Mouse (Mus musculus) ovary, postnatal 14 days (tissue): Measurements from ENCODE around the gene B3gnt9.
"Not testable (repeated sequence)": the region's sequence is repeated elsewhere in the genome, so short reads cannot be mapped to it uniquely, and the experiment has no call there.

ENCODE experiments used
- DNase-seq: peaks from one replicate; pipeline ENCODE4 v3.0.0; 2022; ENCODE audit warnings: low spot score

Gene B3gnt9

DNA sequence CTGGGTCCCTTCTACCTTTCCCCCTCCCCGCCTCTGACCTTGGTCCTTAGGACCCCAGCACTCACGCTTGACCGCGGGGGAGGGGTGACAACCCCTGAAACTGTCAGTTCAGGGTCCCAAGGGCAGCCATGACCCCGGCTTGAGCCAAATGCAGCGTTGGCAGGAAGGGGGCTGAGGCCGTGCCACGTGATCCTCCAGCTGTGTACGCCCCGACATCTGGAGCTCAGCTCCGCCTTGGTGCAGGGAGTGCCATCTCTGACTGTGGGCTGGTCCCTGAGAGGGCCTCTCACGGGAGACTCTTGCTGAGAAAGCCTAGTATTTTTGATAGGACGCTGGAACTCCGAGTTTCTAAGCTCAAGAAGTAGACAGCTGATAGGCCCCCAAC lies at the start of gene B3gnt9:
Gene B3gnt9 (minus strand): TSS at position 188 of the 385 bp plus-strand sequence.
- peak; percentile 68 for DNase-seq

DNA sequence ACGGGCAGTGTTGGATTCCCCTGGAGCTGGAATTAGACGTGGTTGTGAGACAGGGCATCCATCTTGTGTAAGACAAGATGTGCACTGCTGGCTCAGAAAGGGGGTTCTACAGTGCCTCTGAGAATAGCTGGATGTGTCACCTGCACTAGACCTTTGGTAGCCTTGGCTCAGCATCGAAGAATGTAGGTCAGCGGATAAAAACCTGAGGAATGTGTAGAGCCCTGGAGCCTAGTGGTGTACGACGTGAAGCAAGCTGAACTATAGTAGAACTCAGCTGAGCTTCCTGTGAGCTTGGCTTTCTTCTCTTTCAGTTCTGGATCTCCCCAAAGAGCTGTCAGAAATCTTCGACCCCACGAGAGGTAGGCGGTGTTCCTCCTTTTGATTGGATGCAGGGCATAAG lies 48.9 kb upstream of the B3gnt9 start:
- DNase-seq: no peak

- no peak for DNase-seq
Observed at GRCm38 (mm10) chr8:105303396-105303795, 48.4 kb upstream of the B3gnt9 start.

GRCm38 (mm10) chr8:105299962-105300361 lies 45.0 kb upstream of the B3gnt9 start:
- DNase-seq: no peak

- no peak for DNase-seq
Observed at GRCm38 (mm10) chr8:105298351-105299252, 43.6 kb upstream of the B3gnt9 start.

- DNase-seq: peak; percentile 82
Observed at GRCm38 (mm10) chr8:105297511-105298192, 42.7 kb upstream of the B3gnt9 start, which contains the start of gene E2f4. Gene E2f4 (plus strand): TSS chr8:105297663.

DNA sequence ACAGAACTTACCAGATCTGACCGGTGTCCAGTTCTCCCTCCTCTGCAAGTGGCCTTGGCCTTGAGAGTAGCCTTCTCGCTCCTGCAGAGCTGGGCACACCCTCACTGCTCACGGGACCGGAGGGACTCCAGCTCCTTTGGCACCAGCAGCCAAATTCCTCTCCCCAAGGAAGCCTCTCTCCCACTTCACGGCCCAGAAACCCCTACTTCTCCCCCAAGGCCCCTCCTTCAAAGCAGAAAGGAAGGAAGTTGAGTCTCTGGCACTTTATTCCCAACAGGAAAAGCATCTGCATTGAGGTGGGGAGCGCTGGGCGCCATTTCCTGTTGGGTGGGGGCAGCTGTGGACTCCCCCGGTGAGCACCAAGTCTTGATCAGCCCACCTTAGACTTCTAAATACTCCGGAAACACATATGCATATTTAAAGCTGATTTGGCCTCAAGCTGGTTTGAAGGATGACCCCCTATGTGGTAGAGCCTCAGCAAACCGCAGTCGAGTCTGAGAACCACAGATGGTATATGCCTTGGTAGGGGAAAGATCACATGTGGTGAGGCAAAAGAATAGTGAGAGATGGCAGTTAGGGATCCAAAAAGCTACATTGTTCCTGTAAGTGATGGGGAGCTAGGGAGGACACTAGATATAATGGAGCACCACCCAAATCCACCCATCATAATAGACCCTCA lies 41.1 kb upstream of the B3gnt9 start, which contains the start of gene Exoc3l:
Gene Exoc3l (minus strand): TSS at position 207 of the 679 bp plus-strand sequence.
- DNase-seq: no peak

GRCm38 (mm10) chr8:105295256-105295655 lies 40.3 kb upstream of the B3gnt9 start:
- no peak for DNase-seq

GRCm38 (mm10) chr8:105294776-105295175 lies 39.8 kb upstream of the B3gnt9 start:
- DNase-seq: no peak

- no peak for DNase-seq
Observed at GRCm38 (mm10) chr8:105293405-105293804, 38.5 kb upstream of the B3gnt9 start.

DNA sequence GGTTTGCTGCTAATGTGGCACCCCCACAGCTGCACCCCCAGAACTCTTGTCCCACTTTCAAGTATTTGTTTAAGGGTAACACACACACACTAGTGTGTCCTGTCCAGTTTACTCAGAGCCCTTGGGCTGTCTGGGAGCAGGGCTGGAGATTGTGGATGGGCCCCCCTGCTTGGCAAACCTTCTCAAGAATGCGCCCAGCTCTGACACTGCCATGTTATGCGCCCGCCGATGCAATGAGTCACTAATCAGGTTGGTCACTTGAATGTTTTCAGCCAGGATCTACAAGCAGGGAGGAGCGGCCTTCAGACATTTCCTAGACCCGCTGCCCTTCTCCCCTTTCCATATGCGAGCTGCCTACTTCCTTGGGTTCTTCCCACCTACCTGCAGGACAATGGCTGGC lies 37.5 kb upstream of the B3gnt9 start:
- no peak for DNase-seq

GRCm38 (mm10) chr8:105291802-105292201 lies 36.8 kb upstream of the B3gnt9 start:
- DNase-seq: not testable (repeated sequence)

DNA sequence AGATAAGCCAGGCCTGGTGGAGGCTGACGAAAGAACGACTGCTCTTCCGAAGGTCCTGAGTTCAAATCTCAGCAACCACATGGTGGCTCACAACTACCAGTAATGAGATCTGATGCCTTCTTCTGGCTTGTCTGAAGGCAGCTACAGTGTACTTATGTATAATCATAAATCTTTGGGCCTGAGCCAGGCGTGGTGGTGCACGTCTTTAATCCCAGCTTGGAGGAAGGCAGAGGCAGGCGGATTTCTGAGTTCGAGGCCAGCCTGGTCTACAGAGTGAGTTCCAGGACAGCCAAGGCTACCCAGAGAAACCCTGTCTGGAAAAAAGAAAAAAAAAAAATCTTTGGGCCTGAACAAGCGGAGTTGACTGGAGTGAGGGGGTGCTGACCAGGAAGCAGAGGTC lies 36.4 kb upstream of the B3gnt9 start:
- DNase-seq: not testable (repeated sequence)

GRCm38 (mm10) chr8:105290554-105291314 lies 35.8 kb upstream of the B3gnt9 start:
- peak; percentile 89 for DNase-seq

DNA sequence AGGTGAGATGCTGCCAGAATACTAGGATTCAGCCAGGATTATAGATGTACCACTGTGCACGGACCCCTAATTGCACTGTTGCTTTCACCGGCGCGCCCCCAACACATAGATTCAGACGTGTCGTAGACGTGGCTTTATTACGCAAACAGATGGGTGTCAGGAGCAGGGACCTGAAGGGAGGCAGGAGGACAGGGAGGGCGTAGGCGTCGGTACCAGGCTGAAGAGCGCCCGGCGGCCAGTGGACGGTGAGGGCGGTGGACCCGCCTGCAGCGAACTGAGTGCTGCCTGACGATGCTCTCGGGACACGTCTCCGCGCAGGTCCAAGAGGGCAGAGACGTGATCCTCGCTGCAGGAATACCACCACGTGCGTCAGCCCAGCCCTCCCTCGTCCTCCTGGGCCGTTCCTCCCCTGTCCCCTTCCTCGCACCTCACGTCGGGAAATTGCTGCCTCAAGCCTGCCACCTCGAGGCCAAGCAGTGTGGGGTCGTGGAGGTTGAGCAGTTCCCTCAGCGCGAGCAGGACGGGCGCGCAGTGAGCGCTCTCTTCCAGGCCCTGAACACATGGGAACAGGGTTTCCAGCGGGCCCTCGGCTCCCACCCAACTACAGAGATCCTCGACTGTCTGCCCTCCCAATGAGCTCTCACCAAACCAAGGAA lies 35.0 kb upstream of the B3gnt9 start, which contains the start of gene 4931428F04Rik:
Gene 4931428F04Rik (minus strand): TSS at position 60 of the 656 bp plus-strand sequence.
- no peak for DNase-seq

DNA sequence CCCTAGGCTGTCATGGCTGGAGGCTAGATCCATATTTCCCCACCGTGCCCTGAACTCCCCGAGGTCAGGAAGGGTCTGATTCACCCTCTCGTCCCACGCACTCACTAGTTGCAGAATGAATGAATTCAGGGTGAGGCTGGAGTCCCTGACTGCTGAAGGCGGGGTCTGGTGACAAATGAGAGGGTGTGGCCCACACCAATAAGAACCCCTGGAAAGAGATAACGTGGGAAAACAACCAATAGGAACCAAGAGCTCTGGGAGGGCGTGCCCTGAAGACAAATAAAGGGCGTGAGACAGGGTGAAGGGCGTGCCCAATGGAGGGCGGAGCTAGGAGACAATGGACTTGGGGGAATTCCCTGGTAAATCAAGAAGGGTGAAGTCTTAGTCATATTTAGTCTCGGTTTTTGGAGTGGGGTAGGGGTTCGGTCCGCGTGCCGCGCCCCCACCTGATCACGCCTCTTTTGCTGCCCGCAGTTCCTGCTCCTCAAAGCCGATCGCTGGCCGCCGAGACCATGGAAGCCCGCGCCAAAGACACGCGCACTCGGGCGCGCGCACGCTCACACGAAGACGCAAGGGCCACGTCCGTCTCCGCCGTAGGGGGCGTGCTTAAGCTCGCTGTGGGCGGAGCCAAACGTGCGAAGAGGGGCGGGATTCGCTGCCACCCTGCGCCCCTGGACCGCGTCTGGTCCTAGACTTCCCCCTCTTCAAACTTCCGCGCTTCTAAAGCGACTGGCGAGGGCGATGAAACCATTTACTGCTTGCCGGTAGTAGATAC lies 34.2 kb upstream of the B3gnt9 start:
- DNase-seq: peak; percentile 91

- no peak for DNase-seq
Observed at GRCm38 (mm10) chr8:105288231-105288630, 33.3 kb upstream of the B3gnt9 start.

GRCm38 (mm10) chr8:105286907-105287306 lies 32.0 kb upstream of the B3gnt9 start:
- DNase-seq: no peak

DNA sequence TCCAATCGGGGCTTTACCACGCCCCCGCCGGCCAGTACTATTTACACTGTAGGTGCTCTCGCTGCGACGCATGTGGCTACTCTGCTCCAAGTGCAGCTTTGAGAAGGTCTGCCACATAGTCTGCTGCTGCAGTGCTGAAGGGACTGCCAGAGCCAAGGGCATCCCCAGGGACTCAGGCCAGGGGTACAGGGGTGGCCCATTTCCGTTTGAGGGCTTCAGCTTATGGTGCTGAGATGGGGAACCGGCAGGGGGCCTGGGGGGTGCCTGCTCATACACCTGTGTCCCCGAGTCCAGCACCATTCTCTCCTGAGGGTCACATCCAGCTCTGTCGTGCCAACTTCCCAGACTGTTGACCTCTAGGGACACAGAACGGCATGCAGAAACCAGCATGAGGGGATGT lies 30.6 kb upstream of the B3gnt9 start:
- DNase-seq: no peak

- DNase-seq: no peak
Observed at GRCm38 (mm10) chr8:105283074-105283473, 28.1 kb upstream of the B3gnt9 start.
